Mouse (Mus musculus): Measurements from ENCODE around the gene Muc5b.

Gene Muc5b

DNA sequence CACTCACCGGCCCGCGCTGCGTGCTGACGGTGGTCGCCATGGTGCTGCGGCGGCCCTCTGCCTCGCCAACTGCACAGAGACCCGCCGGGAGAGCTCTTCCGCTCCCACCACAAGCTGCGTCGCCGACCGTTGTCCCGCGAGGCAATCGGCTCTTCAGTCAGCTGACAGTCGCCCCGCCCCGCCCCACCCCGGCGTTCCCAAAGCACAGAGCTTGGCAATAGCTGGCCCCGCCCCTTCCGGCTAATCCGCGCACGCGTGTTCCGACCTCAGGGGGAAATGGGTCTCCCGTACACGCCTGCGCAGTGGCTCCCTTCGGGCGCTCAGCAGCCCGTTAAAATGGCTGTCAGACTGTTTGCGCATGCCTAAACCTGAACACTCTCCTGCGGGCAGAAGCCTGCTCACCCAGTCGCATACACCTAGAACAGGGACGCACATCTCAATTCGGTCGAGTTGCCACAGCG lies 63.4 kb downstream of the Muc5b start:
- DNase-seq (ENCODE audit: extremely low spot score, low read depth, low spot score) = peak; percentile 94

- DNase-seq (ENCODE audit: extremely low spot score, low read depth, low spot score) = no peak
These were observed 63.9 kb downstream of the Muc5b start for GRCm38 (mm10) chr7:141902791-141903190.

DNA sequence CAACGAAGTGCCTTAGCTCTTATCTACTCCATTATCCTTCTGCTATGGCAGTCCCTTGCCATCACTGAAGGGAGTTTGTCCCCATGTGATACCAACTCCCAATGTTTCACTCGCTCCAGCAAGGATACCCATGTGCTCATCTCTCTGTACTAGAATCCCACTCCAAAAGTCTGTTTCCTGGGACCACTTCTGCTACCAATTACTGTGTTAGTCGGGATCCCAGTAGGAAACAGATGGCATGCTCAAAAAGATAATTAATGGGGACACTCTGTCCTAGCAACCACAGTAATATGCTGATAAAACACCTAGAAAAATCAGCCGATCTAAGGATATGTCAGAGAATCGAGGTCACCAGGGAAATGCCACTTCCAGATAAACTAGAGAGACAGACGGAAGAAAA lies 69.7 kb downstream of the Muc5b start:
- DNase-seq (ENCODE audit: extremely low spot score, low read depth, low spot score) = no peak

GRCm38 (mm10) chr7:141911305-141911704 lies 72.4 kb downstream of the Muc5b start:
- no peak for DNase-seq (ENCODE audit: extremely low spot score, low read depth, low spot score)

DNA sequence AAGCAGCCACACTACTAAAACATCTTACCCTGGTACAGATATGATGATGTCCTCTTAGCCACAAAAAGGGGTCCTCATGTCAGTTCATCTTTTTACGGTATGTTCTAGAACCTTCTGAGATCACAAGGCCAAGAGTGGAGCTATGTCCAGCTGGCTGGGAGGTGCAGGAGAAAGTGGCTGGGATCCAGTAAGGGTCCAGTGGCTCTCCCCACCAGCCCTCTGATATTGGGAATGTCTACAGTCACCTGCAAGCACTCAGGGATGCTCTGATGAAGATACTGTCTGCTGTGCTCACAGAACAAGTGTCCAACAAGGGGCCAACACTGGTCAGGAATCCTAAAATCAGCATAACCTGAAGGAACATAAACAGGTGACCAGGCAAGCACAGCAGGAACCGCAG lies 79.5 kb downstream of the Muc5b start, which contains the start of gene Tollip:
Gene Tollip, minus strand, starts transcription at position 101 of the 400 bp plus-strand sequence.
- no peak for DNase-seq (ENCODE audit: extremely low spot score, low read depth, low spot score)
